Mouse (Mus musculus): Measurements from ENCODE around the gene Sit1. TPM values are rescaled to one million over a fixed set of nuclear protein-coding genes. Genes with fewer than 3 reads are reported as not detected.
A peak's percentile ranks its signal among the peaks of the same experiment; 100 is the strongest.

Sit1 gene
- polyA plus RNA-seq, 1 experiment from 2014 or later: not detected

GRCm38 (mm10) chr4:43473636-43474035, 9.9 kb downstream of the Sit1 start:
- H3K36me3 ChIP-seq (ENCODE audit: control insufficient read depth, insufficient read depth, low read length): no peaks in the 10 kb centered on the region
- ATAC-seq (replicated peaks; ENCODE audit: low FRiP score): no peak
- H3K27me3 ChIP-seq (ENCODE audit: control insufficient read depth, insufficient read depth, low read length): no peaks in the 10 kb centered on the region
- DNase-seq (ENCODE audit: low spot score): no peak
- WGBS: 72% methylated on average over 1 of the region's 1 CpGs
- H3K9ac ChIP-seq (ENCODE audit: low read length): no peak overlapping the region
- H3K9me3 ChIP-seq (ENCODE audit: control insufficient read depth, low read length): no peaks in the 10 kb centered on the region
- no peak overlapping the region for H3K27ac ChIP-seq (ENCODE audit: low read depth, low read length)
- no peaks in the 10 kb centered on the region for H3K4me1 ChIP-seq (replicated peaks; ENCODE audit: control insufficient read depth, insufficient read depth, low read length)
- no peak overlapping the region for H3K4me3 ChIP-seq (ENCODE audit: low read depth, low read length)
- no peak overlapping the region for H3K4me2 ChIP-seq (ENCODE audit: low read depth, low read length, severe bottlenecking)

GRCm38 (mm10) chr4:43470301-43470700, 13.2 kb downstream of the Sit1 start:
- 95% methylated on average over 10 of the region's 10 CpGs for WGBS
- Histone ChIP-seq H3K27ac (ENCODE audit: low read depth, low read length) (no peak overlapping the region), H3K36me3 (ENCODE audit: control insufficient read depth, insufficient read depth, low read length) (no peaks in the 10 kb centered on the region), H3K4me1 (replicated peaks; ENCODE audit: control insufficient read depth, insufficient read depth, low read length) (no peaks in the 10 kb centered on the region), H3K9ac (ENCODE audit: low read length) (no peak overlapping the region), H3K4me2 (ENCODE audit: low read depth, low read length, severe bottlenecking) (no peak overlapping the region), H3K9me3 (ENCODE audit: control insufficient read depth, low read length) (no peaks in the 10 kb centered on the region), H3K27me3 (ENCODE audit: control insufficient read depth, insufficient read depth, low read length) (no peaks in the 10 kb centered on the region), H3K4me3 (ENCODE audit: low read depth, low read length) (no peak overlapping the region)
- DNase-seq (ENCODE audit: low spot score) (no peak), ATAC-seq (replicated peaks; ENCODE audit: low FRiP score) (no peak)

- ATAC-seq (replicated peaks; ENCODE audit: low FRiP score) (no peak), DNase-seq (ENCODE audit: low spot score) (no peak)
- H3K9me3 ChIP-seq (ENCODE audit: control insufficient read depth, low read length): no peaks in the 10 kb centered on the region
- no peak overlapping the region for H3K4me3 ChIP-seq (ENCODE audit: low read depth, low read length)
- no peak overlapping the region for H3K27ac ChIP-seq (ENCODE audit: low read depth, low read length)
- 92% methylated on average over 7 of the region's 7 CpGs for WGBS
- H3K4me2 ChIP-seq (ENCODE audit: low read depth, low read length, severe bottlenecking): no peak overlapping the region
- H3K4me1 ChIP-seq (replicated peaks; ENCODE audit: control insufficient read depth, insufficient read depth, low read length): no peaks in the 10 kb centered on the region
- H3K36me3 ChIP-seq (ENCODE audit: control insufficient read depth, insufficient read depth, low read length): no peaks in the 10 kb centered on the region
- H3K27me3 ChIP-seq (ENCODE audit: control insufficient read depth, insufficient read depth, low read length): no peaks in the 10 kb centered on the region
- H3K9ac ChIP-seq (ENCODE audit: low read length): no peak overlapping the region
Measured at GRCm38 (mm10) chr4:43466872-43467271, 16.7 kb downstream of the Sit1 start.

- H3K4me1 ChIP-seq (replicated peaks; ENCODE audit: control insufficient read depth, insufficient read depth, low read length): no peaks in the 10 kb centered on the region
- 92% methylated on average over 6 of the region's 6 CpGs for WGBS
- H3K27me3 ChIP-seq (ENCODE audit: control insufficient read depth, insufficient read depth, low read length): no peaks in the 10 kb centered on the region
- no peak overlapping the region for H3K4me3 ChIP-seq (ENCODE audit: low read depth, low read length)
- no peak for DNase-seq (ENCODE audit: low spot score)
- no peak overlapping the region for H3K9ac ChIP-seq (ENCODE audit: low read length)
- H3K36me3 ChIP-seq (ENCODE audit: control insufficient read depth, insufficient read depth, low read length): no peaks in the 10 kb centered on the region
- no peaks in the 10 kb centered on the region for H3K9me3 ChIP-seq (ENCODE audit: control insufficient read depth, low read length)
- H3K4me2 ChIP-seq (ENCODE audit: low read depth, low read length, severe bottlenecking): no peak overlapping the region
- H3K27ac ChIP-seq (ENCODE audit: low read depth, low read length): no peak overlapping the region
- ATAC-seq (replicated peaks; ENCODE audit: low FRiP score): no peak
Measured at GRCm38 (mm10) chr4:43465935-43466334, 17.6 kb downstream of the Sit1 start.

- Histone ChIP-seq H3K9ac (ENCODE audit: low read length) (no peak overlapping the region), H3K4me2 (ENCODE audit: low read depth, low read length, severe bottlenecking) (no peak overlapping the region), H3K4me3 (ENCODE audit: low read depth, low read length) (no peak overlapping the region), H3K27me3 (ENCODE audit: control insufficient read depth, insufficient read depth, low read length) (no peaks in the 10 kb centered on the region), H3K4me1 (replicated peaks; ENCODE audit: control insufficient read depth, insufficient read depth, low read length) (no peaks in the 10 kb centered on the region), H3K9me3 (ENCODE audit: control insufficient read depth, low read length) (no peaks in the 10 kb centered on the region), H3K27ac (ENCODE audit: low read depth, low read length) (no peak overlapping the region), H3K36me3 (ENCODE audit: control insufficient read depth, insufficient read depth, low read length) (no peaks in the 10 kb centered on the region)
- ATAC-seq (replicated peaks; ENCODE audit: low FRiP score): no peak
- DNase-seq (ENCODE audit: low spot score): no peak
- WGBS: 96% methylated on average over 5 of the region's 5 CpGs
Measured at GRCm38 (mm10) chr4:43463102-43463501, 20.4 kb downstream of the Sit1 start.

GRCm38 (mm10) chr4:43457124-43457523, 26.4 kb downstream of the Sit1 start:
- ATAC-seq (replicated peaks; ENCODE audit: low FRiP score): no peak
- no peak overlapping the region for H3K27ac ChIP-seq (ENCODE audit: low read depth, low read length)
- no peak for DNase-seq (ENCODE audit: low spot score)
- H3K4me3 ChIP-seq (ENCODE audit: low read depth, low read length): no peak overlapping the region
- H3K27me3 ChIP-seq (ENCODE audit: control insufficient read depth, insufficient read depth, low read length): 0 out of 2 replicates have a peak, but pooled peaks cover 2% of the 10 kb centered on the region
- H3K9ac ChIP-seq (ENCODE audit: low read length): no peak overlapping the region
- WGBS: 22% methylated on average over 8 of the region's 8 CpGs
- peaks cover 6% of the 10 kb centered on the region; the same call in 1 of the 2 replicates for H3K4me1 ChIP-seq (replicated peaks; ENCODE audit: control insufficient read depth, insufficient read depth, low read length)
- no peak overlapping the region for H3K4me2 ChIP-seq (ENCODE audit: low read depth, low read length, severe bottlenecking)
- no peaks in the 10 kb centered on the region for H3K9me3 ChIP-seq (ENCODE audit: control insufficient read depth, low read length)
- H3K36me3 ChIP-seq (ENCODE audit: control insufficient read depth, insufficient read depth, low read length): no peaks in the 10 kb centered on the region

- no peaks in the 10 kb centered on the region for H3K9me3 ChIP-seq (ENCODE audit: control insufficient read depth, low read length)
- H3K36me3 ChIP-seq (ENCODE audit: control insufficient read depth, insufficient read depth, low read length): no peaks in the 10 kb centered on the region
- no peak overlapping the region for H3K4me3 ChIP-seq (ENCODE audit: low read depth, low read length)
- H3K9ac ChIP-seq (ENCODE audit: low read length): no peak overlapping the region
- no peak overlapping the region for H3K4me2 ChIP-seq (ENCODE audit: low read depth, low read length, severe bottlenecking)
- ATAC-seq (replicated peaks; ENCODE audit: low FRiP score): no peak
- no peak overlapping the region for H3K27ac ChIP-seq (ENCODE audit: low read depth, low read length)
- peaks cover 6% of the 10 kb centered on the region; the same call in 1 of the 2 replicates for H3K4me1 ChIP-seq (replicated peaks; ENCODE audit: control insufficient read depth, insufficient read depth, low read length)
- 23% methylated on average over 4 of the region's 4 CpGs for WGBS
- H3K27me3 ChIP-seq (ENCODE audit: control insufficient read depth, insufficient read depth, low read length): 0 out of 2 replicates have a peak, but pooled peaks cover 2% of the 10 kb centered on the region
- no peak for DNase-seq (ENCODE audit: low spot score)
Measured at GRCm38 (mm10) chr4:43456470-43456869, 27.1 kb downstream of the Sit1 start.

- Histone ChIP-seq H3K4me2 (ENCODE audit: low read depth, low read length, severe bottlenecking) (peak within 1 kb of the TSS; percentile 47), H3K4me3 (ENCODE audit: low read depth, low read length) (peak within 1 kb of the TSS; percentile 15), H3K9ac (ENCODE audit: low read length) (peak within 1 kb of the TSS; percentile 45), H3K9me3 (ENCODE audit: control insufficient read depth, low read length) (no peaks in the 10 kb centered on the region), H3K36me3 (ENCODE audit: control insufficient read depth, insufficient read depth, low read length) (no peaks in the 10 kb centered on the region), H3K27ac (ENCODE audit: low read depth, low read length) (no peak within 1 kb of the TSS), H3K27me3 (ENCODE audit: control insufficient read depth, insufficient read depth, low read length) (0 out of 2 replicates have a peak, but pooled peaks cover 2% of the 10 kb centered on the region), H3K4me1 (replicated peaks; ENCODE audit: control insufficient read depth, insufficient read depth, low read length) (peaks cover 6% of the 10 kb centered on the region; the same call in 1 of the 2 replicates)
- DNase-seq (ENCODE audit: low spot score) (no peak), ATAC-seq (replicated peaks; ENCODE audit: low FRiP score) (no peak)
- 33% methylated on average over 20 of the region's 20 CpGs for WGBS
Measured at GRCm38 (mm10) chr4:43454041-43454836, 29.3 kb downstream of the Sit1 start, which contains the start of gene Cd72. TSS of gene Cd72 (minus strand) at chr4:43454628.

GRCm38 (mm10) chr4:43453413-43453812, 30.1 kb downstream of the Sit1 start:
- Histone ChIP-seq H3K27me3 (ENCODE audit: control insufficient read depth, insufficient read depth, low read length) (0 out of 2 replicates have a peak, but pooled peaks cover 2% of the 10 kb centered on the region), H3K4me1 (replicated peaks; ENCODE audit: control insufficient read depth, insufficient read depth, low read length) (peaks cover 6% of the 10 kb centered on the region; the same call in 1 of the 2 replicates), H3K9ac (ENCODE audit: low read length) (peak overlapping the region; percentile 45), H3K9me3 (ENCODE audit: control insufficient read depth, low read length) (no peaks in the 10 kb centered on the region), H3K36me3 (ENCODE audit: control insufficient read depth, insufficient read depth, low read length) (no peaks in the 10 kb centered on the region), H3K4me3 (ENCODE audit: low read depth, low read length) (peak overlapping the region; percentile 15), H3K4me2 (ENCODE audit: low read depth, low read length, severe bottlenecking) (peak overlapping the region; percentile 47), H3K27ac (ENCODE audit: low read depth, low read length) (no peak overlapping the region)
- DNase-seq (ENCODE audit: low spot score) (no peak), ATAC-seq (replicated peaks; ENCODE audit: low FRiP score) (no peak)
- WGBS: under 1% methylated on average over 17 of the region's 18 CpGs

Measured in forebrain, embryonic 11.5 days (tissue).